Mouse (Mus musculus) bone marrow macrophage, adult 2 months (primary cell): ENCODE data around the gene Khdc1b.

Experiments
- CTCF ChIP-seq: IDR thresholded peaks from 2 replicates; pipeline ENCODE4 v1.5.1; 2012; ENCODE audit warnings: low read depth, mild to moderate bottlenecking, low read length, moderate library complexity
- POLR2A ChIP-seq: IDR thresholded peaks from 2 replicates; pipeline ENCODE4 v1.6.1; 2012; ENCODE audit warnings: mild to moderate bottlenecking, low read depth, low read length, borderline replicate concordance

- TF ChIP-seq CTCF (no peak), POLR2A (no peak)
Observed at GRCm38 (mm10) chr1:21402804-21403203, 19.4 kb downstream of the Khdc1b start.
